Mouse (Mus musculus) kidney, postnatal 0 days (tissue): ENCODE measurements around the gene Mri1. TPM values are rescaled to one million over a fixed set of nuclear protein-coding genes. Genes with fewer than 3 reads are reported as not detected.

Experiments used
- ATAC-seq: fragments of 200-750 bp; cut with Nextera tagmentation; replicated peaks from 2 replicates; pipeline ENCODE4 v1.8.0; 2017; ENCODE audit warnings: low read depth, moderate number of reproducible peaks, moderate TSS enrichment, moderate library complexity; ENCODE audit not compliant: low FRiP score
- DNase-seq: peaks from one replicate; pipeline ENCODE4 v3.0.0-alpha.2; 2016; ENCODE audit warnings: low spot score
- H3K27ac ChIP-seq: fragments of 300-500 bp; sonication (generic); 2 replicates; pipeline ENCODE4 v1.5.1; 2014; ENCODE audit warnings: mild to moderate bottlenecking
- H3K27me3 ChIP-seq: fragments of 300-500 bp; sonication (generic); 2 replicates; pipeline ENCODE4 v1.6.1; 2014; ENCODE audit warnings: low read length, mixed read lengths; ENCODE audit not compliant: insufficient read depth
- H3K36me3 ChIP-seq: fragments of 300-500 bp; sonication (generic); 2 replicates; pipeline ENCODE4 v1.6.1; 2014; ENCODE audit warnings: low read length, mixed read lengths; ENCODE audit not compliant: insufficient read depth
- H3K4me1 ChIP-seq: fragments of 300-500 bp; sonication (generic); replicated peaks from 2 replicates; pipeline ENCODE4 v1.6.1; 2014; ENCODE audit warnings: antibody characterized with exemption, low read length, mixed read lengths; ENCODE audit not compliant: insufficient read depth
- H3K4me2 ChIP-seq: fragments of 300-500 bp; sonication (generic); 2 replicates; pipeline ENCODE4 v1.6.1; 2014; ENCODE audit warnings: mild to moderate bottlenecking, low read length, moderate library complexity, mixed read lengths
- H3K4me3 ChIP-seq: fragments of 300-500 bp; sonication (generic); replicated peaks from 2 replicates; pipeline ENCODE4 v1.5.1; 2014; ENCODE audit warnings: low read depth, low read length
- H3K9ac ChIP-seq: fragments of 300-500 bp; sonication (generic); 2 replicates; pipeline ENCODE4 v1.6.1; 2014; ENCODE audit warnings: low read depth, low read length
- H3K9me3 ChIP-seq: fragments of 300-500 bp; sonication (generic); replicated peaks from 2 replicates; pipeline ENCODE4 v1.6.1; 2016; ENCODE audit warnings: low read length, inconsistent platforms, mixed read lengths
- CTCF ChIP-seq: IDR thresholded peaks from 2 replicates; pipeline ENCODE4 v1.5.1; 2016; ENCODE audit warnings: antibody characterized with exemption, low read depth, mild to moderate bottlenecking, moderate library complexity
- WGBS: fragments of 180-500 bp; shearing (Covaris S2); extraction: QIAGEN DNeasy Blood & Tissue Kit; methylation state at CpG from one replicate; pipeline ENCODE4 v1.1.7; 2014; 5-methylcytosine and 5-hydroxymethylcytosine counted together
- polyA plus RNA-seq: library from polyadenylated mRNA; unstranded; fragments of >200 nt; fragmentation: Nextera tagmentation; extraction: Ambion mirVana; gene quantifications from 2 replicates; pipeline ENCODE4 v1.2.1, GENCODE M21; 2015

Mri1 gene
- polyA plus RNA-seq, 1 experiment from 2014 or later: 80.4 TPM

DNA sequence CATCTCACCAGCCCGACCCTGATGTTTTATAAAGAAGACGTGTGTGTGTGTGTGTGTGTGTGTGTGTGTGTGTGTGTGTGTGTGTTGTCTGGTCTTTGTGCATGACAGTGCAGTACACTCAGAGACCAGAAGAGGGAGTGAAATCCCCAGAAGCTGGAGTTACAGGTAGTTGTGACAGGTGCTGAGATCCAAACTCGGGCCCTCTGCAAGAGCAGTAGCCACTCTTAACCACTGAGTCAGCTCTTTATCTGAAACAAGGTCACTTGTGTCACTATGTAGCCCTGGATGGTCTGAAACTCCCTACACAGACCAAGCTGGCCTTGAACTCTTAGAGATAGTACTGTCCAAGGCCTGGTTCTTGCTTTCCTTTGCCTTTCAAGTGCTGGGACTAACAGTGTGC is 50.5 kb downstream of the Mri1 start:
- Histone ChIP-seq H3K36me3 (peaks cover 23% of the 10 kb centered on the region; the same call in 1 of the 2 replicates), H3K27me3 (no peaks in the 10 kb centered on the region), H3K27ac (no peak overlapping the region), H3K9me3 (no peaks in the 10 kb centered on the region), H3K4me1 (peaks cover 35% of the 10 kb centered on the region), H3K4me2 (no peak overlapping the region), H3K4me3 (no peak overlapping the region), H3K9ac (no peak overlapping the region)
- no peak for DNase-seq
- TF ChIP-seq CTCF: peak; percentile 28; the same call in 1 of the 2 replicates
- WGBS: 96% methylated on average over 3 of the region's 3 CpGs
- ATAC-seq: no peak

DNA sequence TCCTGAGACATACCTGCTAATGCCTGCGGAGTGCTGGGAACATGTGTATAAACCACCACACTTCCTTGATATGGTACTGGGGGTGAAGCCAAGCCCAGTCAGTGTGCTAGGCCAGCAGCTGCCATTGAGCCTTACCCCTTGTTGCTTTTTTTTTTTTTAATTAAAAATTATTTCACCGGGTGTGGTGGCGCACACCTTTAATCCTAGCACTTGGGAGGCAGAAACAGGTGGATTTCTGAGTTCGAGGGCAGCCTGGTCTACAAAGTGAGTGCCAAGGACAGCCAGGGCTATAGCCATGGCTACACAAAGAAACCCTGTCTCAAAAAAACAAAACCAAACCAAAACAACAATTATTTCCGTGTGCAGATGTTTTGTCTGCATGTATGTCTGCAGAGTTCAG is 52.1 kb downstream of the Mri1 start:
- ATAC-seq: no peak
- Histone ChIP-seq H3K27ac (no peak overlapping the region), H3K4me3 (no peak overlapping the region), H3K9ac (no peak overlapping the region), H3K36me3 (peaks cover 15% of the 10 kb centered on the region; the same call in 1 of the 2 replicates), H3K9me3 (no peaks in the 10 kb centered on the region), H3K4me2 (no peak overlapping the region), H3K27me3 (no peaks in the 10 kb centered on the region), H3K4me1 (peaks cover 47% of the 10 kb centered on the region)
- WGBS: 92% methylated on average over 5 of the region's 5 CpGs
- no peak for TF ChIP-seq CTCF
- DNase-seq: no peak

- Histone ChIP-seq H3K4me2 (peak overlapping the region; percentile 87), H3K36me3 (0 out of 2 replicates have a peak, but pooled peaks cover 11% of the 10 kb centered on the region), H3K9me3 (no peaks in the 10 kb centered on the region), H3K4me3 (peak overlapping the region; percentile 66), H3K4me1 (peaks cover 54% of the 10 kb centered on the region), H3K9ac (peak overlapping the region; percentile 70), H3K27me3 (no peaks in the 10 kb centered on the region), H3K27ac (peak overlapping the region; percentile 96)
- DNase-seq: peak; percentile 77
- WGBS: 41% methylated on average over 13 of the region's 13 CpGs
- ATAC-seq: peak; percentile 4; the same call in 1 of the 2 replicates
- TF ChIP-seq CTCF: peak; percentile 67
Measured at GRCm38 (mm10) chr8:84203975-84204772, 53.0 kb downstream of the Mri1 start.

DNA sequence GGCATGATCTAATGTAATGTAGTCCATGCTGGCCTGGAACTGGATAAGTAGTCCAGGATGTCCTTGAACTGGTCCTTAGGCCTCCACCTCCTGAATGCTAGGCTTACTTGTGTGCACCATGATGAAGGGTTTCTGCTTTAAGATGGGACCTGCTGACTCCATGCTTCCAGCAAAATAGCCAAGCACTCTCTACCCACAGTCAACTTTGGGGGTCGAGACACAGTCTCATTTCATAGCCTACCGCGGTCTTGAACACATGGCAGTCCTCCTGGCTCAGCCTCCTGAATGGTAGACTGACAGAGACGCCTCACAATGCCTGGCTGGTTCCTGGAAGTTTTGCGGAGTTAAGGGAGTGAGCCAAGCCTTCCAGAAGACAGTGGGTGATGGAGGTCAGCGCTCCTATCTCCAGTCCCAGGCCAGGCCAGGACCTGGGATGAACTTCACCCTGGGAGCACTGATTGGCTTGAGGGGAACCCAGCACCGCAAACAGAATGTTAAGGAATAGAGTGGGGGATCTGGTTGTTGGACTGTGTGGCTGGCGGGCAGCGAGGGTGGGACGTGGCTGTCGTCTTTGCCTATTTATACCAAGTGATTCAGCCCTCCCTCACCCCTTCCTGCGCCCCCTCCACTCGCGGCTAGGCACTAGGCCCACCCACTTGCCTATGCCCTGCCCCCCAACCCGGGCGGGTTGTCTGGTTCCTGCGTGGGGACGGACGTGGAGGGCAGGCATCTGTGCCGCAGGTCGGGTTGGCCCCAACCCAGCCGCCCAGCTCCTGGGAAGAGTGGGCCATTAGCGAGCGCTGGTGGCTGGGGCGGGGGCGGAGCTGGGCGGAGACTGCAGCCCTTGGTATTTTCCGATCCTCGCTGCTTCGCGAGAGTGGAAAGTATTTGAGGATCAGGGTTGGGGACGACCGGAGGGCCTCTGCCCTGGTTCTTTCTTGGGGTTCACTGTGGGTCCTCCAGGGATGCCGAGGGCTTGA is 53.9 kb downstream of the Mri1 start:
- Histone ChIP-seq H3K9ac (peak overlapping the region; percentile 70), H3K36me3 (0 out of 2 replicates have a peak, but pooled peaks cover 8% of the 10 kb centered on the region), H3K27ac (peak overlapping the region; percentile 96), H3K4me2 (peak overlapping the region; percentile 87), H3K27me3 (no peaks in the 10 kb centered on the region), H3K9me3 (no peaks in the 10 kb centered on the region), H3K4me1 (peaks cover 54% of the 10 kb centered on the region), H3K4me3 (peak overlapping the region; percentile 66)
- 7% methylated on average over 32 of the region's 34 CpGs for WGBS
- peak; percentile 27 for ATAC-seq
- no peak for TF ChIP-seq CTCF
- peak; percentile 89 for DNase-seq

DNA sequence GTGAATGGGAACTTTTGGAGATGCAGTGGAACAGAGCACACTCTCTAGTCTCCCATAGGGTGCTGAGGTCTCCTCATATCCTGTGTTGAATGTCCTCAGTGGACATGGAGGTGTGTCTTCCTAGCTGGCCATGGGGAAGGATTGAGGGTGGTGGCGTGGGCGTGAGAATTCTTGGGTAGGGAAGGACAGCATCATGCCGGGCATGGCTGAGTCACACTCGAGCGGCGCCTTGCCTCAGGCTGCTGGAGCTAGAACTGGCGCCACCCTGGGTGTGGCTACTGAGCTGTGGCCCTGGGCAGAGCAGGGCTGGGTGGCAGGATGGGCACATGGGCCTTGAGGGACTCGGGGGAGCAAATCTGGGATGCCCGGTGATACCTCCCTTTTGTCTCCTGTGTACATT is 54.7 kb downstream of the Mri1 start:
- Histone ChIP-seq H3K4me2 (peak overlapping the region; percentile 87), H3K4me1 (peaks cover 53% of the 10 kb centered on the region), H3K9me3 (no peaks in the 10 kb centered on the region), H3K4me3 (peak overlapping the region; percentile 66; the same call in 1 of the 2 replicates), H3K36me3 (0 out of 2 replicates have a peak, but pooled peaks cover 8% of the 10 kb centered on the region), H3K27ac (peak overlapping the region; percentile 96), H3K27me3 (no peaks in the 10 kb centered on the region), H3K9ac (peak overlapping the region; percentile 70; the same call in 1 of the 2 replicates)
- no peak for ATAC-seq
- 48% methylated on average over 9 of the region's 9 CpGs for WGBS
- no peak for TF ChIP-seq CTCF
- no peak for DNase-seq
